Mouse (Mus musculus) thymus, adult 2 months (tissue): ENCODE results near the gene Cd83.

ENCODE experiments used
- CTCF ChIP-seq: fragments of 200-500 bp; IDR thresholded peaks from 2 replicates; pipeline ENCODE4 v1.5.1; 2012; ENCODE audit warnings: mild to moderate bottlenecking, control low read depth, low read length, moderate library complexity, borderline replicate concordance; ENCODE audit not compliant: control insufficient read depth, poor library complexity, insufficient read depth; ENCODE audit errors: extremely low read depth
- POLR2A ChIP-seq: fragments of 200-500 bp; IDR thresholded peaks from 2 replicates; pipeline ENCODE4 v1.6.1; 2012; ENCODE audit warnings: mild to moderate bottlenecking, low read length, control low read depth, moderate library complexity; ENCODE audit not compliant: control insufficient read depth, poor library complexity, insufficient read depth; ENCODE audit errors: extremely low read depth

- TF ChIP-seq CTCF (no peak), POLR2A (no peak)
Observed at GRCm38 (mm10) chr13:43813431-43813830, 28.9 kb downstream of the Cd83 start.
